Mouse (Mus musculus) cortical plate, adult 2 months (tissue): ENCODE measurements at regions not wholly inside any gene's neighbourhood (a gene's known extent, or its start where the extent isn't known, plus 50 kb on each side); places are given as distances from the start of the nearest gene placed in this dataset.

ENCODE experiments used
- CTCF ChIP-seq: fragments of 200-500 bp; IDR thresholded peaks from 2 replicates; pipeline ENCODE4 v1.5.1; 2011; ENCODE audit warnings: mild to moderate bottlenecking, control low read depth, low read length; ENCODE audit not compliant: insufficient read depth; ENCODE audit errors: extremely low read depth
- POLR2A ChIP-seq: fragments of 200-500 bp; IDR thresholded peaks from 2 replicates; pipeline ENCODE4 v1.6.1; 2011; ENCODE audit warnings: mild to moderate bottlenecking, low read length, control low read depth; ENCODE audit not compliant: insufficient read depth; ENCODE audit errors: extremely low read depth

DNA sequence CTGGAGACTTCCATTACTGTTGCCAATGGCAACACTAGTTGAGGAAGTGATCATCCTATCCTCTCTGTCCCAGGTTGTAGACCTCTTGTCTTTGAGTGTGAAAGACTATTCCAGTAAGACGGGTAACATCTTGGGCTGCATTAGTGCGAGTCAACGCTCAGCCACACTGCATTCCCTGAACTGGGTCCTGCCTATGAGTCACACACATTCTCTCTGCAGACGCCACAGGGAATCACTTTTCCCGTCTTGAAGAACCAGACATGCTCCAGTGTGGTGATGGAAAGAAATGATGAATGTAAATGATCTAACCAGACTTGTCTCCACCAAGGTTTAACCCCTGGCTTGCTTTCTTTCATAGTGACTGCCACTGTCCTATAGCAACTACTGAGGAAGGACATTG, 199.1 kb upstream of the Maf start:
- TF ChIP-seq CTCF (no peak), POLR2A (no peak)
